Mouse (Mus musculus) regulatory T cell (primary cell): ENCODE results near the gene Gm43517.

Experiments used
- in situ Hi-C: fragments of 300-600 bp; cut with MboI, MseI; formaldehyde crosslinking; loops from one replicate; pipeline ENCODE4 v1.15.1; 2025; ENCODE audit warnings: high pct_unique_total_duplicates

Gm43517 gene

GRCm38 (mm10) chr12:49401796-49402130 is 16.8 kb downstream of the Gm43517 start:
- in situ Hi-C loops = no loop called here

GRCm38 (mm10) chr12:49409833-49410232 is 24.9 kb downstream of the Gm43517 start:
- in situ Hi-C loops = no loop called here

GRCm38 (mm10) chr12:49417963-49418362 is 33.0 kb downstream of the Gm43517 start:
- in situ Hi-C loops = no loop called here
